Mouse (Mus musculus) liver, embryonic 14.5 days (tissue): ENCODE results near the gene Lhx2. TPM values are rescaled to one million over a fixed set of nuclear protein-coding genes. Genes with fewer than 3 reads are reported as not detected.

Source experiments
- ATAC-seq: fragments of 200-750 bp; cut with Nextera tagmentation; 2 replicates; pipeline ENCODE4 v1.8.0; 2017; ENCODE audit warnings: moderate number of reproducible peaks, mild to moderate bottlenecking, moderate library complexity; ENCODE audit not compliant: insufficient read depth
- DNase-seq, 3 experiments: peaks; one replicate each; pipeline ENCODE4 v3.0.0-alpha.2; 2012 to 2013; ENCODE audit warnings: low read depth in 3 of 3, low spot score in 3 of 3
- H3K27ac ChIP-seq: fragments of 300-500 bp; sonication (generic); 2 replicates; pipeline ENCODE4 v1.5.1; 2014; ENCODE audit warnings: moderate library complexity, mild to moderate bottlenecking, control low read depth, inconsistent platforms
- H3K27me3 ChIP-seq: fragments of 300-500 bp; sonication (generic); 2 replicates; pipeline ENCODE4 v1.6.1; 2014; ENCODE audit warnings: mild to moderate bottlenecking, low read length, moderate library complexity; ENCODE audit not compliant: control insufficient read depth, insufficient read depth
- H3K36me3 ChIP-seq: fragments of 300-500 bp; sonication (generic); replicated peaks from 2 replicates; pipeline ENCODE4 v1.6.1; 2014; ENCODE audit warnings: low read depth; ENCODE audit not compliant: control insufficient read depth, insufficient read depth
- H3K4me1 ChIP-seq, 2 experiments: fragments of 200-500 bp in 1 of 2; fragments of 300-500 bp in 1 of 2; sonication (generic) in 1 of 2; replicated peaks; 2 replicates each; pipeline ENCODE4 v1.6.1; 2012 to 2014; ENCODE audit warnings: antibody characterized with exemption in 1 of 2, inconsistent platforms in 1 of 2, low read length in 1 of 2; ENCODE audit not compliant: control insufficient read depth in 2 of 2, insufficient read depth in 2 of 2
- H3K4me2 ChIP-seq: fragments of 300-500 bp; sonication (generic); 2 replicates; pipeline ENCODE4 v1.6.1; 2014; ENCODE audit warnings: low read depth, mild to moderate bottlenecking, control low read depth, moderate library complexity
- H3K4me3 ChIP-seq, 2 experiments: fragments of 200-500 bp in 1 of 2; fragments of 300-500 bp in 1 of 2; sonication (generic) in 1 of 2; 2 replicates each; pipeline ENCODE4 v1.5.1; 2012 to 2014; ENCODE audit warnings: low read depth in 2 of 2, low read length in 2 of 2, mild to moderate bottlenecking in 2 of 2, control low read depth in 1 of 2, inconsistent platforms in 1 of 2, moderate library complexity in 1 of 2; ENCODE audit not compliant: insufficient read depth in 1 of 2
- H3K9ac ChIP-seq: fragments of 300-500 bp; sonication (generic); replicated peaks from 2 replicates; pipeline ENCODE4 v1.6.1; 2014; ENCODE audit warnings: mild to moderate bottlenecking, control low read depth, moderate library complexity
- H3K9me3 ChIP-seq: fragments of 300-500 bp; sonication (generic); 2 replicates; pipeline ENCODE4 v1.6.1; 2016; ENCODE audit warnings: low read length, mixed read lengths; ENCODE audit not compliant: control insufficient read depth
- CTCF ChIP-seq: IDR thresholded peaks from 2 replicates; pipeline ENCODE4 v1.5.1; 2016; ENCODE audit warnings: antibody characterized with exemption, low read depth, control low read depth
- EP300 ChIP-seq: IDR thresholded peaks from 2 replicates; pipeline ENCODE4 v1.6.1; 2016; ENCODE audit warnings: antibody characterized with exemption, low read depth
- WGBS: fragments of 180-500 bp; shearing (Covaris S2); extraction: QIAGEN DNeasy Blood & Tissue Kit; methylation state at CpG from one replicate; pipeline ENCODE4 v1.1.7; 2014; ENCODE audit not compliant: insufficient replicate concordance; 5-methylcytosine and 5-hydroxymethylcytosine counted together
- polyA plus RNA-seq, 2 experiments: library from polyadenylated mRNA; depleted of rRNA in 1 of 2; stranded (reverse) in 1 of 2; unstranded in 1 of 2; fragments of >200 nt; fragmentation: Nextera tagmentation in 1 of 2; extraction: Ambion mirVana in 1 of 2; gene quantifications; 2 replicates each; pipeline versions ENCODE4 v1.2.1 to v1.2.3; 2012 to 2014

Lhx2 gene
- polyA plus RNA-seq, 2 experiments: 1.4 to 3.0 TPM

- TF ChIP-seq EP300 (no peak), CTCF (no peak)
- H3K4me3 ChIP-seq: no peak overlapping the region
- DNase-seq (no peak), ATAC-seq (no peak)
- WGBS: 87% methylated on average over 1 of the region's 1 CpGs
- no peaks in the 10 kb centered on the region for H3K36me3 ChIP-seq
- no peaks in the 10 kb centered on the region for H3K27me3 ChIP-seq
- H3K9me3 ChIP-seq: no peaks in the 10 kb centered on the region
- no peak overlapping the region for H3K4me2 ChIP-seq
- H3K4me1 ChIP-seq: no peaks in the 10 kb centered on the region
- no peak overlapping the region for H3K9ac ChIP-seq
- no peak overlapping the region for H3K27ac ChIP-seq
These were observed 63.5 kb downstream of the Lhx2 start for GRCm38 (mm10) chr2:38402611-38403010.

- no peak overlapping the region for H3K4me2 ChIP-seq
- no peaks in the 10 kb centered on the region for H3K4me1 ChIP-seq
- WGBS: 65% methylated on average over 12 of the region's 12 CpGs
- no peak overlapping the region for H3K27ac ChIP-seq
- H3K9me3 ChIP-seq: no peaks in the 10 kb centered on the region
- ATAC-seq: no peak
- H3K36me3 ChIP-seq: no peaks in the 10 kb centered on the region
- DNase-seq: no peak
- no peaks in the 10 kb centered on the region for H3K27me3 ChIP-seq
- no peak overlapping the region for H3K4me3 ChIP-seq
- H3K9ac ChIP-seq: no peak overlapping the region
- TF ChIP-seq EP300 (no peak), CTCF (no peak)
These were observed 64.2 kb downstream of the Lhx2 start for GRCm38 (mm10) chr2:38403231-38403630.

- Histone ChIP-seq H3K27ac (no peak overlapping the region), H3K36me3 (no peaks in the 10 kb centered on the region), H3K9me3 (no peaks in the 10 kb centered on the region), H3K4me2 (no peak overlapping the region), H3K4me3 (no peak overlapping the region), H3K27me3 (no peaks in the 10 kb centered on the region), H3K9ac (no peak overlapping the region), H3K4me1 (no peaks in the 10 kb centered on the region)
- no peak for ATAC-seq
- TF ChIP-seq EP300 (no peak), CTCF (no peak)
- 60% methylated on average over 10 of the region's 10 CpGs for WGBS
- no peak for DNase-seq
These were observed 65.0 kb downstream of the Lhx2 start for GRCm38 (mm10) chr2:38404007-38404596.

GRCm38 (mm10) chr2:38405356-38405755, 66.3 kb downstream of the Lhx2 start:
- Histone ChIP-seq H3K9me3 (no peaks in the 10 kb centered on the region), H3K4me2 (no peak overlapping the region), H3K4me1 (no peaks in the 10 kb centered on the region), H3K27ac (no peak overlapping the region), H3K27me3 (no peaks in the 10 kb centered on the region), H3K36me3 (no peaks in the 10 kb centered on the region), H3K9ac (no peak overlapping the region), H3K4me3 (no peak overlapping the region)
- ATAC-seq: no peak
- DNase-seq: no peak
- TF ChIP-seq EP300 (no peak), CTCF (no peak)
- WGBS: 42% methylated on average over 4 of the region's 4 CpGs

- no peak for TF ChIP-seq CTCF
- no peak for TF ChIP-seq EP300
- no peaks in the 10 kb centered on the region for H3K9me3 ChIP-seq
- no peak for DNase-seq
- H3K4me2 ChIP-seq: no peak overlapping the region
- 56% methylated on average over 3 of the region's 3 CpGs for WGBS
- H3K27ac ChIP-seq: no peak overlapping the region
- H3K4me3 ChIP-seq: no peak overlapping the region
- ATAC-seq: no peak
- no peaks in the 10 kb centered on the region for H3K27me3 ChIP-seq
- no peaks in the 10 kb centered on the region for H3K36me3 ChIP-seq
- H3K4me1 ChIP-seq: no peaks in the 10 kb centered on the region
- no peak overlapping the region for H3K9ac ChIP-seq
These were observed 70.2 kb downstream of the Lhx2 start for GRCm38 (mm10) chr2:38409309-38409708.
